Mouse (Mus musculus) gastrocnemius, postnatal 10 days (tissue): ENCODE measurements around the gene Otop1. TPM values are rescaled to one million over a fixed set of nuclear protein-coding genes. Genes with fewer than 3 reads are reported as not detected.

Source experiments
- DNase-seq: peaks from one replicate; pipeline ENCODE4 v3.0.0; 2021; ENCODE audit warnings: mixed read lengths
- total RNA-seq, 2 experiments: library from RNA; stranded (reverse); gene quantifications; 2 replicates each; pipeline ENCODE4 v1.2.3; 2021

The Otop1 gene
- total RNA-seq, 2 experiments from 2014 or later = 0.47 TPM

- no peak for DNase-seq
These were observed 26.1 kb downstream of the Otop1 start for GRCm38 (mm10) chr5:38301761-38302411.

GRCm38 (mm10) chr5:38302651-38303050 lies 26.9 kb downstream of the Otop1 start:
- DNase-seq = no peak

GRCm38 (mm10) chr5:38305241-38305640 lies 29.5 kb downstream of the Otop1 start:
- no peak for DNase-seq

- DNase-seq = peak; percentile 92
These were observed 31.7 kb downstream of the Otop1 start for GRCm38 (mm10) chr5:38307255-38308101.

- peak; percentile 42 for DNase-seq
These were observed 33.1 kb downstream of the Otop1 start for GRCm38 (mm10) chr5:38308873-38309272.

GRCm38 (mm10) chr5:38309795-38310194 lies 34.0 kb downstream of the Otop1 start:
- DNase-seq = no peak

GRCm38 (mm10) chr5:38318966-38319786 lies 43.4 kb downstream of the Otop1 start, which contains the start of gene Drd5:
Drd5 (plus strand) TSS chr5:38319367.
- DNase-seq = no peak

GRCm38 (mm10) chr5:38333381-38333780 lies 57.6 kb downstream of the Otop1 start:
- no peak for DNase-seq

GRCm38 (mm10) chr5:38334582-38334981 lies 58.8 kb downstream of the Otop1 start:
- DNase-seq = no peak

GRCm38 (mm10) chr5:38343101-38343500 lies 67.3 kb downstream of the Otop1 start:
- DNase-seq = no peak

- DNase-seq = peak; percentile 23
These were observed 71.1 kb downstream of the Otop1 start for GRCm38 (mm10) chr5:38346646-38347432.

GRCm38 (mm10) chr5:38350351-38350929 lies 74.7 kb downstream of the Otop1 start:
- no peak for DNase-seq

Other genes with a start within 250 kb of the Otop1 start
- gene Stx18, start 237.2 kb upstream of the Otop1 start, total RNA-seq = 10 to 100 TPM; 15.5 to 18.3 TPM
- 10 to 100 TPM; 12.9 to 15.4 TPM for gene Nsg1, start 116.1 kb upstream of the Otop1 start, total RNA-seq
- gene Zbtb49, start 55.5 kb upstream of the Otop1 start, total RNA-seq = 1 to 10 TPM; 3.7 to 6.3 TPM
- gene Lyar, start 55.5 kb upstream of the Otop1 start, total RNA-seq = 10 to 100 TPM; 15.4 to 16.2 TPM
- 10 to 100 TPM; 12.1 to 16.4 TPM for gene Tmem128, start 15.8 kb upstream of the Otop1 start, total RNA-seq
- not detected for gene Drd5, start 43.4 kb downstream of the Otop1 start, total RNA-seq
- 1 to 10 TPM; 1.2 to 1.5 TPM for gene Slc2a9, start 227.2 kb downstream of the Otop1 start, total RNA-seq